ENCODE assay signal across 9 mouse cellular contexts in the genomic region with DNA sequence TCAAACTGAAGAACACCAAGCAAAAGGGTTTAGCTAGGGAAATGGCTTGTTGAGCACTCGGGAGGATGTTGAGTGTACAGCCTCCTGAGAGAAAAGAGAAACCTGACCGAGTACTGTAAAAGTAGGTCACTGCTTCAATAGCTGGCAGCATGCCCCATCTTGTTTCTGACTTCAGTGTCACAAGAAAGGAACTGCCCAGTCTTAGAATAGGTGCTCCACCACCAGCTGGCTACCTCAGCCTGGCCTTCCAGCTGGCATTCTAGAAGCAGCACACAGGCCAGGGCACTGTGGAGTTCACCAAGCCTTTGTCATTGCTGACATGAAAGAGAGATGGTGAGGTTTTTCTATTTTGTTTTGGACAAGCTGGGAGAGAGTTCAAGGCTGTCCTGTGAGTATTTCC.
DNase-seq lines count a peak whose midpoint lies in the region; ATAC-seq and TF ChIP-seq lines count a peak whose summit lies in the region.
"Had no signal": no experiment of that assay in that cellular context is flagged by ENCODE, and none has a peak within 500 bp of the region (broad histone marks: within the 10 kb centered on the region; RNA-seq: fewer than 3 reads in every experiment).

No protein-coding gene starts in this region.

- H3K4me1 ChIP-seq in heart, adult 2 months (ENCODE audit: control insufficient read depth, insufficient read depth, low read length), result peaks cover 16% of the 10 kb centered on the region
- H3K4me1 ChIP-seq in heart, embryonic 12.5 days (replicated peaks), result no peaks in the 10 kb centered on the region
- no peaks in the 10 kb centered on the region for H3K4me1 ChIP-seq in midbrain, embryonic 14.5 days (ENCODE audit: control insufficient read depth, insufficient read depth, low read length)
- H3K4me1 ChIP-seq: midbrain, embryonic 12.5 days had no signal

- no peak for ATAC-seq in heart, embryonic 12.5 days (ENCODE audit: insufficient number of reproducible peaks, low FRiP score)
- ATAC-seq in inflammation-experienced regulatory T-cells, adult 6 months, result peak; percentile 55
- ATAC-seq in activated CD4-positive, CD25-positive, alpha-beta regulatory T cell, adult 4 months, result no peak
- ATAC-seq in midbrain, embryonic 14.5 days (ENCODE audit: low FRiP score, low TSS enrichment), result no peak

- no peaks in the 10 kb centered on the region for H3K79me2 ChIP-seq in heart, adult 2 months (replicated peaks; ENCODE audit: control insufficient read depth, insufficient read depth, low read length)

- peak; percentile 69 to 82 for DNase-seq in heart, adult 2 months
- DNase-seq in adrenal gland, adult (ENCODE audit: inconsistent age in 2 of 2, low spot score in 1 of 2), result peak; percentile 79 to 94
- DNase-seq in cerebellum, postnatal 10 days, result peak; percentile 75 to 78
- peak; percentile 79 for DNase-seq in lung, postnatal 25 days (ENCODE audit: low spot score)
- no peak for DNase-seq in midbrain, embryonic 14.5 days

- H3K36me3 ChIP-seq in heart, adult 2 months (ENCODE audit: control insufficient read depth, insufficient read depth, low read length), result peaks cover 33% of the 10 kb centered on the region
- H3K36me3 ChIP-seq in heart, embryonic 12.5 days, result no peaks in the 10 kb centered on the region
- no peaks in the 10 kb centered on the region for H3K36me3 ChIP-seq in midbrain, embryonic 14.5 days (ENCODE audit: control insufficient read depth, insufficient read depth, low read length)
- H3K36me3 ChIP-seq: midbrain, embryonic 12.5 days had no signal

- no peak overlapping the region for H3K4me2 ChIP-seq in heart, embryonic 12.5 days
- H3K4me2 ChIP-seq in midbrain, embryonic 14.5 days (ENCODE audit: low read length), result no peak overlapping the region
- H3K4me2 ChIP-seq: midbrain, embryonic 12.5 days had no signal

- 0 out of 2 replicates have a peak overlapping the region, but pooled peaks have one; percentile 6 for H3K9ac ChIP-seq in heart, adult 2 months (ENCODE audit: low read depth, low read length)
- no peak overlapping the region for H3K9ac ChIP-seq in heart, embryonic 12.5 days
- H3K9ac ChIP-seq in midbrain, embryonic 14.5 days (replicated peaks; ENCODE audit: low read length), result no peak overlapping the region
- H3K9ac ChIP-seq: midbrain, embryonic 12.5 days had no signal

- no peak for TF ChIP-seq POLR2A in heart, adult 2 months (IDR thresholded peaks at IDR 0.05; ENCODE audit: insufficient read depth, low read depth, low read length)

- no peaks in the 10 kb centered on the region for H3K27me3 ChIP-seq in heart, adult 2 months (ENCODE audit: control insufficient read depth, insufficient read depth, low read length)
- H3K27me3 ChIP-seq in heart, embryonic 12.5 days (replicated peaks), result no peaks in the 10 kb centered on the region
- no peaks in the 10 kb centered on the region for H3K27me3 ChIP-seq in midbrain, embryonic 14.5 days (ENCODE audit: control insufficient read depth, insufficient read depth, low read length)
- H3K27me3 ChIP-seq: midbrain, embryonic 12.5 days had no signal

- no peaks in the 10 kb centered on the region for H3K9me3 ChIP-seq in heart, embryonic 12.5 days (replicated peaks)
- no peaks in the 10 kb centered on the region for H3K9me3 ChIP-seq in midbrain, embryonic 14.5 days (ENCODE audit: control insufficient read depth, low read length)
- H3K9me3 ChIP-seq: midbrain, embryonic 12.5 days had no signal

- no peak for TF ChIP-seq CTCF in heart, adult 2 months (IDR thresholded peaks at IDR 0.05)

- H3K27ac ChIP-seq in heart, adult 2 months, result peak overlapping the region; percentile 80
- H3K27ac ChIP-seq in heart, embryonic 12.5 days (ENCODE audit: poor library complexity, severe bottlenecking), result no peak overlapping the region
- H3K27ac ChIP-seq in midbrain, embryonic 14.5 days (replicated peaks; ENCODE audit: low read depth, low read length), result no peak overlapping the region
- H3K27ac ChIP-seq: midbrain, embryonic 12.5 days had no signal

- intact Hi-C loops in heart, adult 2 months (cut with DNase I), result no loop called here

- no peak for TF ChIP-seq EP300 in heart, adult 2 months (IDR thresholded peaks at IDR 0.05; ENCODE audit: insufficient read depth, low read depth, low read length)

- H3K4me3 ChIP-seq in heart, adult 2 months, result no peak overlapping the region
- no peak overlapping the region for H3K4me3 ChIP-seq in heart, embryonic 12.5 days
- no peak overlapping the region for H3K4me3 ChIP-seq in midbrain, embryonic 14.5 days (replicated peaks; ENCODE audit: low read depth, low read length)
- H3K4me3 ChIP-seq: midbrain, embryonic 12.5 days had no signal

- 15% methylated on average over 2 of the region's 2 CpGs for WGBS in heart, adult 2 months
- WGBS in heart, embryonic 12.5 days, result 65% methylated on average over 2 of the region's 2 CpGs
- 89% methylated on average over 2 of the region's 2 CpGs for WGBS in midbrain, embryonic 14.5 days
